Mouse (Mus musculus): ENCODE data around the gene Iqcf3. TPM values are rescaled to one million over a fixed set of nuclear protein-coding genes. Genes with fewer than 3 reads are reported as not detected.
A peak's percentile ranks its signal among the peaks of the same experiment; 100 is the strongest.

The Iqcf3 gene
- polyA plus RNA-seq, 1 experiment: not detected

DNA sequence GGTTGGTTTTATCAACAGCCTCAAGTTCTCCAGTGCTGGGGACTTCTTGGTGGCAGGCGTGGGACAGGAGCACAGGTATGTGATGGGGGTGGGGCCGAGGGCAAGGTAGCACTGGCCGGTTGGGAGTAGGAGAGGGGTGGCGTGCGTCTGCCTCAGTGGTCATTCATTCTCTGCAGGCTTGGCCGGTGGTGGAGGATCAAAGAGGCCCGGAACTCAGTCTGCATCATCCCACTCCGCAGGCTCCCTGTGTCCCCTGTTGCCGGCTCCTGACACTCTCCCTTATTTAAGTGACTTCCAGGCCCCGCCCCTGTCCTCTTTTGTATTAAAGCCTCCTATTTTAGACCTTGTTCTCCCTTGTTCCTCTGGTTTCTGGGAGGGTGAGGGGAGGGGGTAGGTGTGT lies 76.4 kb downstream of the Iqcf3 start:
- no peaks in the 10 kb centered on the region for H3K4me1 ChIP-seq (ENCODE audit: control insufficient read depth, insufficient read depth, insufficient read length)
- H3K4me3 ChIP-seq (ENCODE audit: extremely low read depth, insufficient read depth, insufficient read length): no peak overlapping the region
- DNase-seq (ENCODE audit: low read depth in 1 of 2, low spot score in 2 of 2): no peak
- H3K27me3 ChIP-seq (ENCODE audit: control insufficient read depth, insufficient read depth, low read length): no peaks in the 10 kb centered on the region
- no peak overlapping the region for H3K27ac ChIP-seq (ENCODE audit: insufficient read depth, low read length)
- no peak for TF ChIP-seq CTCF (IDR thresholded peaks at IDR 0.05; ENCODE audit: extremely low read depth, insufficient read depth, insufficient read length, insufficient replicate concordance)
- no peak for TF ChIP-seq POLR2A (IDR thresholded peaks at IDR 0.05; ENCODE audit: low read depth, low read length)
- WGBS: 87% methylated on average over 10 of the region's 10 CpGs
- H3K36me3 ChIP-seq (ENCODE audit: control insufficient read depth, insufficient read depth, low read length): peaks cover 35% of the 10 kb centered on the region

DNA sequence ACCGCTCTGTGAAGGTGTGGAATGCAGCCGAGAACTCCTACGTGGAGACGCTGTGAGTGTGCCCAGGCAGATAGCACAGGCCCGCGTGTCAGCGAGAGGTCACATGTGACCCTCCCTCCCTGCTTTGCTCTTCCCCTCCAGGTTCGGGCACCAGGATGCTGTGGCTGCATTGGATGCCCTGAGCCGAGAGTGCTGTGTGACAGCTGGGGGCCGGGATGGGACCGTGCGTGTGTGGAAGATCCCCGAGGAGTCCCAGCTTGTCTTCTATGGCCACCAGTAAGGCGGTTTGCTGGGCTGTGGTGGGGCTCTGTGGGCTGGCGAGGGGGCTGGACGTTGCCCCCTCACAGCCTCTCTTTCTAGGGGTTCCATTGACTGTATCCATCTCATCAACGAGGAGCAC lies 77.8 kb downstream of the Iqcf3 start:
- no peak for DNase-seq (ENCODE audit: low read depth in 1 of 2, low spot score in 2 of 2)
- H3K27me3 ChIP-seq (ENCODE audit: control insufficient read depth, insufficient read depth, low read length): no peaks in the 10 kb centered on the region
- 94% methylated on average over 17 of the region's 17 CpGs for WGBS
- TF ChIP-seq CTCF (IDR thresholded peaks at IDR 0.05; ENCODE audit: extremely low read depth, insufficient read depth, insufficient read length, insufficient replicate concordance) (no peak), POLR2A (IDR thresholded peaks at IDR 0.05; ENCODE audit: low read depth, low read length) (no peak)
- H3K36me3 ChIP-seq (ENCODE audit: control insufficient read depth, insufficient read depth, low read length): peaks cover 35% of the 10 kb centered on the region
- no peak overlapping the region for H3K27ac ChIP-seq (ENCODE audit: insufficient read depth, low read length)
- H3K4me1 ChIP-seq (ENCODE audit: control insufficient read depth, insufficient read depth, insufficient read length): no peaks in the 10 kb centered on the region
- H3K4me3 ChIP-seq (ENCODE audit: extremely low read depth, insufficient read depth, insufficient read length): no peak overlapping the region

- no peak overlapping the region for H3K4me3 ChIP-seq (ENCODE audit: extremely low read depth, insufficient read depth, insufficient read length)
- TF ChIP-seq POLR2A (IDR thresholded peaks at IDR 0.05; ENCODE audit: low read depth, low read length) (no peak), CTCF (IDR thresholded peaks at IDR 0.05; ENCODE audit: extremely low read depth, insufficient read depth, insufficient read length, insufficient replicate concordance) (no peak)
- DNase-seq (ENCODE audit: low read depth in 1 of 2, low spot score in 2 of 2): no peak
- H3K27me3 ChIP-seq (ENCODE audit: control insufficient read depth, insufficient read depth, low read length): no peaks in the 10 kb centered on the region
- H3K27ac ChIP-seq (ENCODE audit: insufficient read depth, low read length): no peak overlapping the region
- H3K4me1 ChIP-seq (ENCODE audit: control insufficient read depth, insufficient read depth, insufficient read length): peaks cover under 1% of the 10 kb centered on the region; the same call in 1 of the 2 replicates
- WGBS: 95% methylated on average over 10 of the region's 10 CpGs
- H3K36me3 ChIP-seq (ENCODE audit: control insufficient read depth, insufficient read depth, low read length): peaks cover 35% of the 10 kb centered on the region
These were observed 78.3 kb downstream of the Iqcf3 start for GRCm38 (mm10) chr9:106483136-106483535.

DNA sequence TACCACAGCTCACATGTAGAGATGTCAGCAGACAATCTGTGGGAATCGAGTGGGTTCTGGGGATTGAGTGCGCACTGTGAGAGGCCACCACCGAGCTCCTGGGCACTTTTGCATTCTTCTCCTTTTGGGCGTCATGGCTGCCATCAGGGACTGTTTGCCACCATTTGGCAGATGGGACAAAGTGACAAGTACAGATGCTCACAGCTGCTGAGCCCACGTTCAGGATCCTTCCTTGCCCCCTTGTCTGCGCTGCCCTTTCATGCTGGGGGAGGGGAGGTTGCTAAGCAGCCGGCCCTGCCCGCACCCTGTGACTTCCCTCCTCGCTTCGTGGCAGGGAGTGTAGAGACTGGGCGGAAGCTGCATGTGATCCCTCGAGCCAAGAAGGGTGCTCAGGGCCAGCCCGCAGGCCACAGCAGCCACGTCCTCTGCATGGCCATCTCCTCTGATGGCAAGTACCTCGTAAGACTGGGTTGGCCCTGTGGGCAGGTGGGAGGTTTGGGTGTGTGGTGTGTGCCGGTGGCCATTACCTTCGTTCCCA lies 78.8 kb downstream of the Iqcf3 start:
- DNase-seq (ENCODE audit: low read depth in 1 of 2, low spot score in 2 of 2): peak in 1 of 2 experiments; percentile 2
- Histone ChIP-seq H3K4me3 (ENCODE audit: extremely low read depth, insufficient read depth, insufficient read length) (no peak overlapping the region), H3K36me3 (ENCODE audit: control insufficient read depth, insufficient read depth, low read length) (peaks cover 35% of the 10 kb centered on the region), H3K4me1 (ENCODE audit: control insufficient read depth, insufficient read depth, insufficient read length) (peaks cover 5% of the 10 kb centered on the region; the same call in 1 of the 2 replicates), H3K27ac (ENCODE audit: insufficient read depth, low read length) (no peak overlapping the region), H3K27me3 (ENCODE audit: control insufficient read depth, insufficient read depth, low read length) (no peaks in the 10 kb centered on the region)
- 89% methylated on average over 17 of the region's 17 CpGs for WGBS
- TF ChIP-seq CTCF (IDR thresholded peaks at IDR 0.05; ENCODE audit: extremely low read depth, insufficient read depth, insufficient read length, insufficient replicate concordance) (no peak), POLR2A (IDR thresholded peaks at IDR 0.05; ENCODE audit: low read depth, low read length) (no peak)

GRCm38 (mm10) chr9:106481676-106482075 lies 79.8 kb downstream of the Iqcf3 start:
- peak in 1 of 2 experiments; percentile 2 for DNase-seq (ENCODE audit: low read depth in 1 of 2, low spot score in 2 of 2)
- Histone ChIP-seq H3K36me3 (ENCODE audit: control insufficient read depth, insufficient read depth, low read length) (peaks cover 35% of the 10 kb centered on the region), H3K4me3 (ENCODE audit: extremely low read depth, insufficient read depth, insufficient read length) (no peak overlapping the region), H3K27ac (ENCODE audit: insufficient read depth, low read length) (no peak overlapping the region), H3K4me1 (ENCODE audit: control insufficient read depth, insufficient read depth, insufficient read length) (peaks cover 6% of the 10 kb centered on the region; the same call in 1 of the 2 replicates), H3K27me3 (ENCODE audit: control insufficient read depth, insufficient read depth, low read length) (no peaks in the 10 kb centered on the region)
- WGBS: 94% methylated on average over 13 of the region's 13 CpGs
- TF ChIP-seq CTCF (IDR thresholded peaks at IDR 0.05; ENCODE audit: extremely low read depth, insufficient read depth, insufficient read length, insufficient replicate concordance) (no peak), POLR2A (IDR thresholded peaks at IDR 0.05; ENCODE audit: low read depth, low read length) (no peak)

GRCm38 (mm10) chr9:106481075-106481474 lies 80.4 kb downstream of the Iqcf3 start:
- H3K36me3 ChIP-seq (ENCODE audit: control insufficient read depth, insufficient read depth, low read length): peaks cover 33% of the 10 kb centered on the region
- H3K27me3 ChIP-seq (ENCODE audit: control insufficient read depth, insufficient read depth, low read length): no peaks in the 10 kb centered on the region
- no peak for TF ChIP-seq CTCF (IDR thresholded peaks at IDR 0.05; ENCODE audit: extremely low read depth, insufficient read depth, insufficient read length, insufficient replicate concordance)
- no peak for TF ChIP-seq POLR2A (IDR thresholded peaks at IDR 0.05; ENCODE audit: low read depth, low read length)
- H3K27ac ChIP-seq (ENCODE audit: insufficient read depth, low read length): no peak overlapping the region
- WGBS: 43% methylated on average over 15 of the region's 15 CpGs
- no peak overlapping the region for H3K4me3 ChIP-seq (ENCODE audit: extremely low read depth, insufficient read depth, insufficient read length)
- peak in 1 of 2 experiments; percentile 3 for DNase-seq (ENCODE audit: low read depth in 1 of 2, low spot score in 2 of 2)
- H3K4me1 ChIP-seq (ENCODE audit: control insufficient read depth, insufficient read depth, insufficient read length): peaks cover 11% of the 10 kb centered on the region; the same call in 1 of the 2 replicates

DNA sequence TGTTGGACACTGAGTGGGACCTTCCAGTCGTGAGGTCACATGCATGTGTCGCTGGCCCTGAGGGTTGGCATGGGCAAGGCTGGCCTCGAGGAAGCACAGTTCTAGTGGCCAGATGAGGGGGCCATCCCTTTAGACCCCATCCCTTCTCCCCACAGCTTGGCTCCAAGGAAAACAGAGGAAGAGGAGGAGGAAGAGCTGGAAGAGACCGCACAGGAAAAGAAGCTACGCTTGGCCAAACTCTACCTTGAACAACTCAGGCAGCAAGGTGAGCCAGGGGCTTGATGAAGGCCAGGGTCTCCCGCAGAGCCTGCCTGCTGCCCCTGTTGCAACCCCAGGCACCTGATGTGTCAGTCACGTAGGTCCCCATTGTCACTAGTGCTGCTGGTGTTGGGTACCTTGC lies 80.9 kb downstream of the Iqcf3 start:
- Histone ChIP-seq H3K36me3 (ENCODE audit: control insufficient read depth, insufficient read depth, low read length) (peaks cover 30% of the 10 kb centered on the region), H3K27me3 (ENCODE audit: control insufficient read depth, insufficient read depth, low read length) (no peaks in the 10 kb centered on the region), H3K4me1 (ENCODE audit: control insufficient read depth, insufficient read depth, insufficient read length) (peaks cover 11% of the 10 kb centered on the region; the same call in 1 of the 2 replicates), H3K27ac (ENCODE audit: insufficient read depth, low read length) (no peak overlapping the region), H3K4me3 (ENCODE audit: extremely low read depth, insufficient read depth, insufficient read length) (no peak overlapping the region)
- TF ChIP-seq CTCF (IDR thresholded peaks at IDR 0.05; ENCODE audit: extremely low read depth, insufficient read depth, insufficient read length, insufficient replicate concordance): no peak
- TF ChIP-seq POLR2A (IDR thresholded peaks at IDR 0.05; ENCODE audit: low read depth, low read length): no peak
- peak in 1 of 2 experiments; percentile 2 for DNase-seq (ENCODE audit: low read depth in 1 of 2, low spot score in 2 of 2)
- 91% methylated on average over 7 of the region's 7 CpGs for WGBS
